Mouse (Mus musculus) E14TG2a.4 (cell line): ENCODE measurements at regions not wholly inside any gene's neighbourhood (a gene's known extent, or its start where the extent isn't known, plus 50 kb on each side); places are given as distances from the start of the nearest gene placed in this dataset.

Experiments
- CTCF ChIP-seq: conservative IDR thresholded peaks from 2 replicates; pipeline ENCODE4 v1.5.1; 2014; ENCODE audit warnings: low read length
- POU5F1 ChIP-seq: IDR thresholded peaks from 2 replicates; pipeline ENCODE4 v1.6.1; 2014; ENCODE audit warnings: low read length, borderline replicate concordance

- TF ChIP-seq CTCF (no peak), POU5F1 (no peak)
Measured at GRCm38 (mm10) chr3:148613443-148613842, 376.9 kb downstream of the Adgrl2 start.
